Mouse (Mus musculus): ENCODE measurements around the gene Slc16a8.
A peak's percentile ranks its signal among the peaks of the same experiment; 100 is the strongest.

GRCm38 (mm10) chr15:79280209-79280608, 25.6 kb upstream of the Slc16a8 start:
- peak; percentile 93 for TF ChIP-seq CTCF (conservative IDR thresholded peaks at IDR 0.05; ENCODE audit: low read length)
- no peak for TF ChIP-seq NANOG (IDR thresholded peaks at IDR 0.05; ENCODE audit: borderline replicate concordance, low read length)
- TF ChIP-seq POU5F1 (IDR thresholded peaks at IDR 0.05; ENCODE audit: borderline replicate concordance, low read length) = no peak
